Mouse (Mus musculus): ENCODE results near the gene Tmem203. TPM values are rescaled to one million over a fixed set of nuclear protein-coding genes. Genes with fewer than 3 reads are reported as not detected.

The Tmem203 gene
- 10 to 100 TPM; 20.6 to 22.0 TPM for polyA plus RNA-seq (2017; shearing (Covaris generic))

DNA sequence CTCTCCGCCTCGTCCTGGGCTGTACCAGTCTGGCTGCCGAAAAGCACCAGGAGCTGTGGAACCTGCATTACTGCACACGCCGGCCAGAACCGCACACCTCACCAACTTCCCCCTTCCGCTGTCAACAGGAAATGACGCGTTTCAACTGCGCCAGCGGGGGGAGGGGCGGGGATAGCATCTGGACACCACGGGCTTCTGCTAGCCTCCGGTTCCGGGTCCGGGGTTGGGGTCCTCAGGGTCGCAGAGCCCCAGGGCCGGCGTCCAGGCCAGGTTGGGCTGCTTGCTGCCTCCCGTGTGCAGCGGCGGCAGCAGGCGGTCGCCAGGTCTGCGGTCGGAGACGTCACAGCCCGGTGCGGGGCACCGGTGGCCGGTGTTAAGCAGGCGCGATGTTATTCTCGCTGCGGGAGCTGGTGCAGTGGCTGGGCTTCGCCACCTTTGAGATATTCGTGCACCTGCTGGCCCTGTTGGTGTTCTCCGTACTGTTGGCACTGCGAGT, at the start of gene Tmem203:
TSS of gene Tmem203 (plus strand) at position 156 of the 496 bp plus-strand sequence.

DNA sequence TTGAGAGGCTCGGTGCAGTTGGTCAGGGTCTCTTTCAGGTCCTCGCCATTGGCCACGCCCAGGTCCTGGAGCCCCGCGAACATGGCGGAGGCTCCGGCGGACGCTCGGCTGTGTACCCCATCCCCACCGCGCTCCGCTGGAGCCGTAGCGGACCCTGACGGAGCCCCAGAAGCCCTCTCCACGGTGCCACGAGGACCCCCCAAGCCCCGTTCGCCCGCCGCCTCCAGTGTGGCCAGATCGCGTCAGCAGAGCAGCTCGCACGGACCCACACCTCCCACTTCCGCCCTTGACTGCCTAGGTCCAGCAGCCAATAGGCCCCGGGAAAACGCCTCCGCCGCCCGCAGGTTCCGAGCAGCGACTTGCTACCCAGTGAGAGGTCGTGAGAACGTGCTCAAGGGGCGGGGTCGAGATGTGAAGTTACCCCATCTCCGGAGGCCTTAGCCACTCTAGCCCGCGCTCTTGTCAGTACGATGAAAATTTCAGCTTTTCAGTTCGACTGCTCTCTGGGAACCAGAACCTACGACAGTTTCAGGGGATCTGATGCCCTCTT, 44.0 kb upstream of the Tmem203 start, which contains the start of gene Nelfb:
TSS of gene Nelfb (minus strand) at position 369 of the 550 bp plus-strand sequence.

GRCm38 (mm10) chr2:25214444-25214843, 40.8 kb upstream of the Tmem203 start, which contains the start of gene Stpg3:
TSS of gene Stpg3 (minus strand) at chr2:25214637.

DNA sequence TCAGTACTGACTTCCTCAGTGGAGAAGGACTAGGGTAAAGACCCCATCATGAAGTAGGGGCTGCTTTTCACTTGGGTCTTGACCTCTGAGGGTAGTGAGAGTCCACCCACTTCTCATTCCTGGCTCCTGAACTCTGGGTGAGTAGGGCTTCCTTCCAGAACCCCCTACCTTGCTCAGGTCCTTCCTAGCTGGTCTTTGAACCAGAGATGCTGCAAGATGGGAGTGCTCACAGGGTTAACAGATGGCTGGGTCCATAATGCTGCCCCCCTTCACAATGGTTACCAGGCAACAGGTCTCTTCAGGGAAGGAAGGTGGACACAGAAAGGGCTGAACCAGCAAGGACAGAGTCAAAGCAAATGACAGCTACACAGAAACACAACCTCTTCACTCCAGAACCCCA, 36.8 kb upstream of the Tmem203 start, which contains the start of gene Fam166a:
TSS of gene Fam166a (plus strand) at position 301 of the 400 bp plus-strand sequence.

DNA sequence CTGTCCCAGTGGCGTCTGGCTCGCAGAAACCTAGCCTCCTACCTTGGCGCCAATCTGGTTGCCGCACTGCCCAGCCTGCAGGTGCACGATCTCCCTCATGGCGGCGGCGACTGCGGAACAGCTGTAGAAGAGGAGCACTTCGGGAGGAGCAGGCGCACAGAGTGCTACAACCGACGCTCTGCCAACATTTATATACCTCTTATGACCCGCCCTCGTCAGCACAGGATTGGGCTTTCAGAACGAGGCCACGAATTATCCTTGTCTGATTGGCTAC, 30.8 kb upstream of the Tmem203 start, which contains the start of gene Tubb4b:
TSS of gene Tubb4b (minus strand) at position 211 of the 274 bp plus-strand sequence.

DNA sequence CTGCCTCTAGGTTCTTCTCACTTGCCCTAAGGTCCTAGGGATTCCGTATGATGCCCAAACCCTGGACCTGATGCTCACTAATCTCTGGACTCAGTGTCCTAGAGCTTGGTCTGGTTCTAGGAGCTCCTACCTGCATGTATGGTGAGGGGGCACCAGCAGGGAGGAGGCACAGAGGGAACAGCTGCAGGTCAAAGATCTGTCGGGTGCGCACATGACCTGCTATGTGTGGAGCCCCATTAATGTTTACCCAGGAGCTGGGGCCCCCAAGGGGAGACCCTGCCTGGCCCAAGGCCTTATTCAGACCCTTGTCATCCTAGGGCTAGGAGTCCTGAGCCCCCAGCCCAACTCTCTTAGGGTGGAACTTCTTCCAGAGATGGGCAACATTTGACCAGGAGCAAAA, 21.2 kb upstream of the Tmem203 start, which contains the start of gene Slc34a3:
TSS of gene Slc34a3 (minus strand) at position 315 of the 400 bp plus-strand sequence.

DNA sequence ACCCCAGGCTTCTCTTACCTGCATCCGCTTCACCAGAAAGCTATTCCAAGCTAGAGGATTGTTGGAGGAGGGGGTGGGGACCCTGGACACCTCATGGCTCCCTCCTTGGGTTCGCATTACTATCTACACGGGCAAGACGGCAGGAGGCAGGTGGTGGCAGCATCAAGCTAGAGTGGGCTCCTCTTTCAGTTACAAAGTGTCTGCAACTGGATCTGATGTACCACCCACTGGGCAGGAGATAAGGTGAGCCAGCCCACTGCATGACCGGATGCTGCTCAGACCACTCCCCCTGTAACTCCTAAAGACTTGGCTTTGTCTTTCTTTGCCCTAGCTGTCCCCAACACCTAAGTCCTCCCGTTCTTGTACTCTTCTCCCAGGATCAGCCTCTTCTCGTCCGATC, 18.6 kb upstream of the Tmem203 start, which contains the start of gene Rnf224:
TSS of gene Rnf224 (minus strand) at position 174 of the 400 bp plus-strand sequence.

GRCm38 (mm10) chr2:25242101-25242506, 13.1 kb upstream of the Tmem203 start, which contains the start of the genes Rnf208 and Cysrt1:
TSS of gene Rnf208 (plus strand) at chr2:25242255.
TSS of gene Cysrt1 (minus strand) at chr2:25242452.

DNA sequence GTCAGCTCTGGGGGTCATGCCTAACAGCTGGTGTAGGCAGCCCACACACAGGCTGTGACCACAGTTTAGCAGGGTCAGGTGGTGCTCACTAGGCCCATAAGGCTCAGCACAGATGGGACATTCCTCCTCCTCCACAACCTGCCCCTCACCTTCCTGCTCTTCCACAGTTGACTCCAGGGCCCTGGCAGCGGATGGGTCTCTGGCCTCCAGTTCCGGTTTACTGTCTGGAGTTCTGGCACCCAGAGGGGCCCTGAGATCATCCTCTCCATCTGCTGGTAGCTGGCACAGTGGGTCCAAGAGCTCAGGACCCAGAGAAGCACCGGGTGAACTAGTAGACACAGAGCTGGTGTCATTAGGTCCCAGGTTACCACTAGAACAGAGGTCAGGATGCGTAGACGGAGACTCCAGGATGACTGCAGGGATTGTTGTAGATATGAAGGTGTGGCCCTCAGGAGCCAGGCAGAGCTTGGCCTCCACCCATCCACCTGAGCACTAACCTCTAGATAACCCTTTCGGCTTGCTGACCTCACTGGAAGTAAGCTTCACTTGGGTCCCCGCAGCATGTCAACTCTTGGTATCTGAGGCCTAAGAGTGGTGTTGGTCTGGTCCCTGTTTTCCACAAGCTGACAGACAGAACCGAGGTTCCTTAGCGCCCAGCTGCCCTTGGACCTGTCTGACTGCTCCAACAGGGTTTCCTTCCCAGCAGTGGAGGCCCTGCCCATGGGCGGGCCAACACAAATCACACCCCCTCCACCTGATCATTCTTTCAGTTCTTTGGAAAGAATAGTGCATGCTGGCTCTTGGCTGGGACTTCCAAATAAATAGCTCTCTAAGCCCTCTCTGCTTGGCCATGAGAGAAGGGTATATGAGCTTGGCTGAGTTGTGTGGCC, 8.8 kb upstream of the Tmem203 start, which contains the start of gene AL732309.1:
TSS of gene AL732309.1 (minus strand) at position 681 of the 890 bp plus-strand sequence.

DNA sequence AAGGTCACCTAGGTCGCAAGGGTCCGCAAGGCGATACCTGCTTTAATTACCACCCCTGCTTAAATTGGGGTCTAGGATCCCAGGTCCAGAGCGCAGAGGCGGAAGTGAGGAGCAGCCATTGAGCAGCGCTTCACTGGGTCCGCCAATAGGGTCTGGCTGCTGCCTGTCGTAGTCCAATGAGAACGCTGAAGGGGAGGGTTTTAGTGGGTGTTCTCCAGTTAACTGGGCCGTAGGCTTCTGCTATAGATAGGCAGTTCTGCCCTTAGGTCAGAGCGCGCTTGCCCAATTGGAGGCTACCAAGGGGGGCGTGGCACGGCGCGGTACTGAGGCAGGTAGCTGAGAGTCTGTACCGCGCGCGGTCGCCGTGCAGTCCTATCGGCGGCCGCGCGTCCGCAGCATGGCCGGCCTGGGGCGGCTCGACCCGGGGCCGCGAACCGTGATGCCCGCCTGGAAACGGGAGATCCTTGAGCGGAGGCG, 7.1 kb downstream of the Tmem203 start, which contains the start of gene Tprn:
TSS of gene Tprn (plus strand) at position 328 of the 477 bp plus-strand sequence.

DNA sequence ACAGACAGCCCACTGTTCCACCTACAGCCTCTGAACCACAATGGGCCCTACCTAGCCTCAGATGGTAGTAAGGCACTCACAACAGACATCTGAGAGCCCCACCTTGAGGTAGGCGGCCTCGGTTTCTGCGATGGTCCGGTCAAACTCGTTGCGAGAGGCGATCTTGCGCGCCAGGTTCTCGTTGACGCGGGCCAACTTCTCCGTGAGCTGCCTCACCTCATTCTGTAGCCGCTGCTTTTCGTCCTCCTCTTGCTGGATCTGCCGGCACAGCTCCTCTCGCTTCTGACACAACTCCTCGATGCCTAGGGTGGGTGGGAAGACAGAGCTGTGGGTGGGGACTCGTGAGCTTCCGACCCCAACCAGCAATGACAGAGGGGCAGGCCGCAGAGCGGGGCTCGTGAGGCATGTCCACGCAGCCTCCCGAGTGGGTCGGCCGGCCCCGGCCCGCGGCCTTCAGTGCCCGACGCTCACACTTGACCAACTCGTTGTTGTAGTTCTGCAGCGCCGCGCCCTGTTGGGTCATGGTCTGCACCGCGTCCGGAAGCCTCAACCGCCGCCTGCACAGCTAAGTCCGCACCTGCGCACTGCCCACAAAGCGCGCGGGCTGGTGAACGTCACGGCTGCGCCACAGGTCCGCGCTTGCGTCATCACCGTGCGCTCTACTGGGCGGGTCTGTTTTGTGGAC, 16.7 kb downstream of the Tmem203 start, which contains the start of the genes Ssna1 and Anapc2:
TSS of gene Ssna1 (minus strand) at position 612 of the 685 bp plus-strand sequence.
TSS of gene Anapc2 (plus strand) at position 652 of the 685 bp plus-strand sequence.

DNA sequence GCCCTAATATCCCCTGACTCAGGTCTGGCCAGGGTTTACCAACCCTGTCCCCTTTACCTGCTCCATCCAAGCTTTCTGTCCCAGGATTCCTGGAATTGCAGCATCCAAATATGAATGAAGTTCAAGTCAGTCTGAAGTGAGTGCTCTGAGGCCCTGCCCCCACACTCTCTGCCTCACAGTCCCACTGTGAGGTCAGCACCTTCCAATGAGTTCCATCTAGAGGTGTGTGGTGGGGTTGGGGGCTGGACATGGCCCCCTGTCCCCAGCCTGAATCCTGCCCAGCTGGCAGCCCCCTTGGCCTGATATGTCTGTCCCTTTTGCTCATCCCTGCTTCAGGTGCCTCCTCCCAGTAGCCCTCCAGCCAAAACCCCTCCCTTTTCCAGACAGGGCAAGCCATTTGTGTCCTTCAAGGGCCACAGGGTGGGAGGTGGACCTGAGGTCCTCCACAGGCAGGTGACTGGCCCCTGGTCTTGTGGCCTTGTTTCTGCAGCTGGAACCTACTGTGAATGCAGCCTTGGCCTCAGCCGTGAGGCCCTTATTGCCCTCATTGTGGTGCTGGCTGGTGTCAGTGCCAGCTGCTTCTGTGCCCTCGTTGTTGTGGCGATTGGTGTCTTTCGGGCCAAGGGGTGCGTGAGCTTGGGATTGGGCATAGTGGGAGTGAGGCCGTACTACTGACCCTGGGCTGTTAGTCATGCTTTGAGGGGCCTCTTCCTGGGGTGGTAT, 32.8 kb downstream of the Tmem203 start, which contains the start of gene Tmem210:
TSS of gene Tmem210 (plus strand) at position 219 of the 723 bp plus-strand sequence.

DNA sequence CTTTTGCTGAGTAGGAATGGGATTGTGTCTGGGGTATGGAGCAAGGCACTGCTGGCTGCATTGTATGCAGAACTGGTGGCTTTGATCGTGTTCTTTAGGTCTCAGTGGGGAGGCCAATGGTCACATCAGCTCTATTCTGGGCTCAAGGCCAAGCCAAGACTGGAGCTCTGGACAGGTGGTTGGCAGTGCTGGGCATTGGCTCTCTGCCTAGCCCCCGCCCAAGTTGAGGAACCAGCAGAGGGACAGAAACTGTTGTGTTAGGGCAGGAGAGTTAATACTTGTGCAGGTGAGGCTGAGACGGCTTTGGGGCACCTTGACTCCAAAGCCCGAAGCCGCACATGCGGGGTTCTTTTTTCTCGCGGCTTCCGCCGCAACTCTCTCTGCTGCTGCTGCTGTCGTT, 34.4 kb downstream of the Tmem203 start, which contains the start of gene Lrrc26:
TSS of gene Lrrc26 (plus strand) at position 265 of the 400 bp plus-strand sequence.

Other genes with a start within 250 kb of the Tmem203 start
- gene Nsmf, start 201.1 kb upstream of the Tmem203 start, polyA plus RNA-seq (2017; shearing (Covaris generic)), result 10 to 100 TPM; 35.8 to 65.7 TPM
- gene Entpd8, start 175.1 kb upstream of the Tmem203 start, polyA plus RNA-seq (2017; shearing (Covaris generic)), result 1 to 10 TPM; 1.1 to 2.4 TPM
- 10 to 100 TPM in 1 of 2 experiments, 1 to 10 TPM in 1; 3.2 to 10.1 TPM for gene Noxa1, start 160.3 kb upstream of the Tmem203 start, polyA plus RNA-seq (2017; shearing (Covaris generic))
- gene Nrarp, start 74.7 kb upstream of the Tmem203 start, polyA plus RNA-seq (2017; shearing (Covaris generic)), result 1 to 10 TPM; 4.9 to 8.7 TPM
- gene Tor4a, start 58.6 kb upstream of the Tmem203 start, polyA plus RNA-seq (2017; shearing (Covaris generic)), result 100 to 1,000 TPM; 105 to 119 TPM
- 100 to 1,000 TPM; 141 to 186 TPM for gene Nelfb, start 44.0 kb upstream of the Tmem203 start, polyA plus RNA-seq (2017; shearing (Covaris generic))
- 1 to 10 TPM in 1 of 2 experiments, under 1 TPM in 1; 0.29 to 1.4 TPM for gene Stpg3, start 40.8 kb upstream of the Tmem203 start, polyA plus RNA-seq (2017; shearing (Covaris generic))
- under 1 TPM; 0.27 to 0.54 TPM for gene Fam166a, start 36.7 kb upstream of the Tmem203 start, polyA plus RNA-seq (2017; shearing (Covaris generic))
- gene Tubb4b, start 30.7 kb upstream of the Tmem203 start, polyA plus RNA-seq (2017; shearing (Covaris generic)), result 100 to 1,000 TPM; 172 to 185 TPM
- not detected for gene Slc34a3, start 21.1 kb upstream of the Tmem203 start, polyA plus RNA-seq (2017; shearing (Covaris generic))
- gene Rnf224, start 18.7 kb upstream of the Tmem203 start, polyA plus RNA-seq (2017; shearing (Covaris generic)), result not detected
- gene Rnf208, start 13.2 kb upstream of the Tmem203 start, polyA plus RNA-seq (2017; shearing (Covaris generic)), result 1 to 10 TPM; 1.2 to 2.0 TPM
- gene Cysrt1, start 13.0 kb upstream of the Tmem203 start, polyA plus RNA-seq (2017; shearing (Covaris generic)), result not detected
- gene AL732309.1, start 8.6 kb upstream of the Tmem203 start, polyA plus RNA-seq (2017; shearing (Covaris generic)), result 10 to 100 TPM in 1 of 2 experiments, 1 to 10 TPM in 1; 6.2 to 11.9 TPM
- gene Tprn, start 7.2 kb downstream of the Tmem203 start, polyA plus RNA-seq (2017; shearing (Covaris generic)), result 10 to 100 TPM; 17.1 to 22.4 TPM
- gene Ssna1, start 17.0 kb downstream of the Tmem203 start, polyA plus RNA-seq (2017; shearing (Covaris generic)), result 100 to 1,000 TPM; 117 to 137 TPM
- 100 to 1,000 TPM in 1 of 2 experiments, 10 to 100 TPM in 1; 94.3 to 117 TPM for gene Anapc2, start 17.0 kb downstream of the Tmem203 start, polyA plus RNA-seq (2017; shearing (Covaris generic))
- gene Tmem210, start 32.7 kb downstream of the Tmem203 start, polyA plus RNA-seq (2017; shearing (Covaris generic)), result not detected
- 1 to 10 TPM in 1 of 2 experiments, not detected in 1; 4.0 TPM for gene Lrrc26, start 34.5 kb downstream of the Tmem203 start, polyA plus RNA-seq (2017; shearing (Covaris generic))
- gene Grin1, start 63.7 kb downstream of the Tmem203 start, polyA plus RNA-seq (2017; shearing (Covaris generic)), result under 1 TPM; 0.41 to 0.78 TPM
- gene Man1b1, start 76.9 kb downstream of the Tmem203 start, polyA plus RNA-seq (2017; shearing (Covaris generic)), result 10 to 100 TPM; 21.9 to 32.4 TPM
- gene Dpp7, start 100.9 kb downstream of the Tmem203 start, polyA plus RNA-seq (2017; shearing (Covaris generic)), result 10 to 100 TPM; 21.7 to 25.4 TPM
- gene Uap1l1, start 110.2 kb downstream of the Tmem203 start, polyA plus RNA-seq (2017; shearing (Covaris generic)), result 10 to 100 TPM; 30.5 to 53.8 TPM
- gene Sapcd2, start 116.9 kb downstream of the Tmem203 start, polyA plus RNA-seq (2017; shearing (Covaris generic)), result under 1 TPM in 1 of 2 experiments, not detected in 1; 0.40 TPM
- under 1 TPM in 1 of 2 experiments, not detected in 1; 0.40 TPM for gene Entpd2, start 140.4 kb downstream of the Tmem203 start, polyA plus RNA-seq (2017; shearing (Covaris generic))
- 1 to 10 TPM; 4.3 to 6.2 TPM for gene Npdc1, start 143.9 kb downstream of the Tmem203 start, polyA plus RNA-seq (2017; shearing (Covaris generic))
- gene Fut7, start 167.8 kb downstream of the Tmem203 start, polyA plus RNA-seq (2017; shearing (Covaris generic)), result 10 to 100 TPM in 1 of 2 experiments, 1 to 10 TPM in 1; 8.5 to 21.4 TPM
- 10 to 100 TPM; 62.8 to 67.6 TPM for gene Abca2, start 173.3 kb downstream of the Tmem203 start, polyA plus RNA-seq (2017; shearing (Covaris generic))
- 1 to 10 TPM; 3.4 to 4.3 TPM for gene Clic3, start 201.4 kb downstream of the Tmem203 start, polyA plus RNA-seq (2017; shearing (Covaris generic))
- gene Paxx, start 205.7 kb downstream of the Tmem203 start, polyA plus RNA-seq (2017; shearing (Covaris generic)), result 100 to 1,000 TPM in 1 of 2 experiments, 10 to 100 TPM in 1; 95.5 to 104 TPM
- under 1 TPM in 1 of 2 experiments, not detected in 1; 0.37 TPM for gene Ptgds, start 214.6 kb downstream of the Tmem203 start, polyA plus RNA-seq (2017; shearing (Covaris generic))
- not detected for gene Lcn12, start 238.5 kb downstream of the Tmem203 start, polyA plus RNA-seq (2017; shearing (Covaris generic))
- 100 to 1,000 TPM; 107 to 134 TPM for gene Fbxw5, start 245.3 kb downstream of the Tmem203 start, polyA plus RNA-seq (2017; shearing (Covaris generic))
- 1 to 10 TPM; 7.5 to 9.3 TPM for gene C8g, start 246.3 kb downstream of the Tmem203 start, polyA plus RNA-seq (2017; shearing (Covaris generic))

All from inflammation-experienced regulatory T-cells (primary cell).